Mouse (Mus musculus) myocyte (in vitro differentiated cells): ENCODE measurements around the gene Spock1.

Experiments used
- CEBPB ChIP-seq: IDR thresholded peaks from 2 replicates; pipeline ENCODE4 v1.6.1; 2011; ENCODE audit warnings: mild to moderate bottlenecking, moderate library complexity; ENCODE audit not compliant: poor library complexity, insufficient read depth, severe bottlenecking
- E2F4 ChIP-seq: IDR thresholded peaks from one replicate; pipeline ENCODE4 v1.6.1; 2011; ENCODE audit warnings: mild to moderate bottlenecking, control low read depth, moderate library complexity; ENCODE audit not compliant: insufficient read depth
- MAX ChIP-seq: IDR thresholded peaks from one replicate; pipeline ENCODE4 v1.6.1; 2011; ENCODE audit warnings: low read depth, mild to moderate bottlenecking, control low read depth
- MYOD1 ChIP-seq, 3 experiments: IDR thresholded peaks; one replicate each; pipeline ENCODE4 v1.6.1; 2011; ENCODE audit warnings: control low read depth in 2 of 3, low read depth in 2 of 3, mild to moderate bottlenecking in 2 of 3, moderate library complexity in 1 of 3; ENCODE audit not compliant: insufficient read length in 2 of 3, control insufficient read depth in 1 of 3
- MYOG ChIP-seq, 3 experiments: IDR thresholded peaks; one replicate each; pipeline ENCODE4 v1.6.1; 2011; ENCODE audit warnings: control low read depth in 2 of 3, low read depth in 2 of 3, mild to moderate bottlenecking in 2 of 3; ENCODE audit not compliant: insufficient read length in 2 of 3, control insufficient read depth in 1 of 3, insufficient read depth in 1 of 3
- POLR2A ChIP-seq: IDR thresholded peaks from one replicate; pipeline ENCODE4 v1.6.1; 2011; ENCODE audit warnings: low read depth, mild to moderate bottlenecking, control low read depth, moderate library complexity; ENCODE audit not compliant: insufficient read length
- POLR2AphosphoS2 ChIP-seq: IDR thresholded peaks from one replicate; pipeline ENCODE4 v1.6.1; 2011; ENCODE audit warnings: low read depth, control low read depth; ENCODE audit not compliant: insufficient read length
- SRF ChIP-seq: IDR thresholded peaks from one replicate; pipeline ENCODE4 v1.6.1; 2011; ENCODE audit warnings: low read depth; ENCODE audit not compliant: control insufficient read depth, insufficient read length
- TCF12 ChIP-seq: IDR thresholded peaks from one replicate; pipeline ENCODE4 v1.6.1; 2011; ENCODE audit warnings: mild to moderate bottlenecking, control low read depth; ENCODE audit not compliant: poor library complexity, insufficient read depth, severe bottlenecking
- USF1 ChIP-seq: IDR thresholded peaks from one replicate; pipeline ENCODE4 v1.6.1; 2011; ENCODE audit warnings: low read depth, mild to moderate bottlenecking, control low read depth, moderate library complexity

DNA sequence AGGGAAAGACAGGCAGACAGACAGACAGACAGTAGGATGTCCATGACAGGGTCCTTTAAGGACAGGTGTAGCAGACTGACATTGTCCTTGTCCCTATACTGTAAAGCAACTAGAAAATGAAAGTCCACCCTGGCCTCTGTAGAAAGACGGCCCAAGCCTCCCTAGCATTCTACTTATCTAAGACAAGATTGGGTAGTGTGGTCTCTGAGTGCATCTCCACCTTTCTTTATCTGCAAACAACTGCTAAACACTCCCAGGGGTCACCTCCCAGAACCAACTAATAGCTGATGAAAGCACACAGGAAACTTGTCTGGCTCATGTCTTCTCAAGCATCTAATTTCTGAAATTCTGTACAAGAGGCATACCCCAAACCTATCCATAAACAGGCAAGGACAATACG is 247.6 kb downstream of the Spock1 start:
- no peak for TF ChIP-seq POLR2A
- no peak for TF ChIP-seq POLR2AphosphoS2
- TF ChIP-seq E2F4: no peak
- TF ChIP-seq CEBPB: no peak
- TF ChIP-seq MAX: no peak
- no peak for TF ChIP-seq TCF12
- no peak for TF ChIP-seq SRF
- TF ChIP-seq USF1: no peak
- no peak for TF ChIP-seq MYOD1 (IDR thresholded peaks at IDR 0.05; ENCODE audit: control insufficient read depth in 1 of 3, insufficient read length in 2 of 3, low read depth in 2 of 3)
- TF ChIP-seq MYOG (IDR thresholded peaks at IDR 0.05; ENCODE audit: control insufficient read depth in 1 of 3, insufficient read depth in 1 of 3, insufficient read length in 2 of 3, low read depth in 2 of 3): no peak
